Mouse (Mus musculus): ENCODE measurements around the gene Trim31. TPM values are rescaled to one million over a fixed set of nuclear protein-coding genes. Genes with fewer than 3 reads are reported as not detected.

The Trim31 gene
- polyA plus RNA-seq, 1 experiment from 2014 or later: not detected

GRCm38 (mm10) chr17:36903651-36904050 lies 5.7 kb downstream of the Trim31 start:
- DNase-seq (ENCODE audit: low spot score) (no peak), ATAC-seq (replicated peaks; ENCODE audit: low FRiP score) (no peak)
- Histone ChIP-seq H3K36me3 (ENCODE audit: control insufficient read depth, insufficient read depth, low read length) (no peaks in the 10 kb centered on the region), H3K4me2 (ENCODE audit: low read depth, low read length, severe bottlenecking) (no peak overlapping the region), H3K9me3 (ENCODE audit: control insufficient read depth, low read length) (no peaks in the 10 kb centered on the region), H3K27me3 (ENCODE audit: control insufficient read depth, insufficient read depth, low read length) (no peaks in the 10 kb centered on the region), H3K9ac (ENCODE audit: low read length) (no peak overlapping the region), H3K4me1 (replicated peaks; ENCODE audit: control insufficient read depth, insufficient read depth, low read length) (no peaks in the 10 kb centered on the region), H3K4me3 (ENCODE audit: low read depth, low read length) (no peak overlapping the region), H3K27ac (ENCODE audit: low read depth, low read length) (no peak overlapping the region)
- 77% methylated on average over 3 of the region's 3 CpGs for WGBS

GRCm38 (mm10) chr17:36908235-36908634 lies 10.3 kb downstream of the Trim31 start:
- no peaks in the 10 kb centered on the region for H3K4me1 ChIP-seq (replicated peaks; ENCODE audit: control insufficient read depth, insufficient read depth, low read length)
- H3K9ac ChIP-seq (ENCODE audit: low read length): no peak overlapping the region
- ATAC-seq (replicated peaks; ENCODE audit: low FRiP score): no peak
- H3K27ac ChIP-seq (ENCODE audit: low read depth, low read length): no peak overlapping the region
- H3K36me3 ChIP-seq (ENCODE audit: control insufficient read depth, insufficient read depth, low read length): no peaks in the 10 kb centered on the region
- no peaks in the 10 kb centered on the region for H3K9me3 ChIP-seq (ENCODE audit: control insufficient read depth, low read length)
- DNase-seq (ENCODE audit: low spot score): no peak
- no peak overlapping the region for H3K4me3 ChIP-seq (ENCODE audit: low read depth, low read length)
- no peaks in the 10 kb centered on the region for H3K27me3 ChIP-seq (ENCODE audit: control insufficient read depth, insufficient read depth, low read length)
- no peak overlapping the region for H3K4me2 ChIP-seq (ENCODE audit: low read depth, low read length, severe bottlenecking)
- 39% methylated on average over 1 of the region's 1 CpGs for whole genome bisulfite sequencing

DNA sequence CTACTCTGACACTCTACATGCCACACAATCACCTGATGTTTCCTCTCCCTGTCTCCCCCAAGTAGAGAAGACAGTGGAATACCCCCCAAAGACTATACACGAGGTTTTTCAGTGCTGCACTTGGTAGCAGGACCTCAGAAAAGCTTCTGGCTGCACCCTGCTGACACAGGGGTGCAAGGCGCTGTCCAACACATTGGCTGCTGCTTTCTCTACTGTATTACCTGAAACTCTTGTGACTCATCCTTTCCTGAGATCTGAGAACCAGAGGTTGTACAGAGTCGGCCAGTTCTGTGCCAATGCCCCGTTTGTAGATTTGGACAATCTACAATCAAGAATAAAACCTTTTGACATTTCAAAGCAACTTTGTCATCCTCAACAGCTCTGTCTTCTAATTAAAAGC lies 11.9 kb downstream of the Trim31 start:
- Histone ChIP-seq H3K9ac (ENCODE audit: low read length) (no peak overlapping the region), H3K4me1 (replicated peaks; ENCODE audit: control insufficient read depth, insufficient read depth, low read length) (no peaks in the 10 kb centered on the region), H3K4me2 (ENCODE audit: low read depth, low read length, severe bottlenecking) (no peak overlapping the region), H3K27me3 (ENCODE audit: control insufficient read depth, insufficient read depth, low read length) (no peaks in the 10 kb centered on the region), H3K4me3 (ENCODE audit: low read depth, low read length) (no peak overlapping the region), H3K9me3 (ENCODE audit: control insufficient read depth, low read length) (no peaks in the 10 kb centered on the region), H3K27ac (ENCODE audit: low read depth, low read length) (no peak overlapping the region), H3K36me3 (ENCODE audit: control insufficient read depth, insufficient read depth, low read length) (no peaks in the 10 kb centered on the region)
- 57% methylated on average over 4 of the region's 4 CpGs for WGBS
- DNase-seq (ENCODE audit: low spot score): no peak
- ATAC-seq (replicated peaks; ENCODE audit: low FRiP score): no peak

- 74% methylated on average over 2 of the region's 2 CpGs for WGBS
Observed at GRCm38 (mm10) chr17:36912031-36912430, 14.1 kb downstream of the Trim31 start.

GRCm38 (mm10) chr17:36914108-36914507 lies 16.2 kb downstream of the Trim31 start:
- no peak overlapping the region for H3K4me2 ChIP-seq (ENCODE audit: low read depth, low read length, severe bottlenecking)
- H3K27ac ChIP-seq (ENCODE audit: low read depth, low read length): no peak overlapping the region
- ATAC-seq (replicated peaks; ENCODE audit: low FRiP score): 0 out of 2 replicates have a peak, but pooled peaks have one; percentile 56
- H3K4me3 ChIP-seq (ENCODE audit: low read depth, low read length): no peak overlapping the region
- WGBS: 11% methylated on average over 2 of the region's 2 CpGs
- peak; percentile 82 for DNase-seq (ENCODE audit: low spot score)
- H3K9ac ChIP-seq (ENCODE audit: low read length): no peak overlapping the region
- H3K36me3 ChIP-seq (ENCODE audit: control insufficient read depth, insufficient read depth, low read length): no peaks in the 10 kb centered on the region
- no peaks in the 10 kb centered on the region for H3K9me3 ChIP-seq (ENCODE audit: control insufficient read depth, low read length)
- no peaks in the 10 kb centered on the region for H3K4me1 ChIP-seq (replicated peaks; ENCODE audit: control insufficient read depth, insufficient read depth, low read length)
- H3K27me3 ChIP-seq (ENCODE audit: control insufficient read depth, insufficient read depth, low read length): no peaks in the 10 kb centered on the region

More at GRCm38 (mm10) chr17:36912031-36912430, 14.1 kb downstream of the Trim31 start:
- no peak overlapping the region for H3K4me3 ChIP-seq (ENCODE audit: low read depth, low read length)
- no peak overlapping the region for H3K27ac ChIP-seq (ENCODE audit: low read depth, low read length)
- DNase-seq (ENCODE audit: low spot score): no peak
- H3K36me3 ChIP-seq (ENCODE audit: control insufficient read depth, insufficient read depth, low read length): no peaks in the 10 kb centered on the region
- H3K4me2 ChIP-seq (ENCODE audit: low read depth, low read length, severe bottlenecking): no peak overlapping the region
- no peaks in the 10 kb centered on the region for H3K27me3 ChIP-seq (ENCODE audit: control insufficient read depth, insufficient read depth, low read length)
- H3K4me1 ChIP-seq (replicated peaks; ENCODE audit: control insufficient read depth, insufficient read depth, low read length): no peaks in the 10 kb centered on the region
- no peak overlapping the region for H3K9ac ChIP-seq (ENCODE audit: low read length)
- ATAC-seq (replicated peaks; ENCODE audit: low FRiP score): no peak
- no peaks in the 10 kb centered on the region for H3K9me3 ChIP-seq (ENCODE audit: control insufficient read depth, low read length)

GRCm38 (mm10) chr17:36915076-36915475 lies 17.2 kb downstream of the Trim31 start:
- DNase-seq (ENCODE audit: low spot score): peak; percentile 72
- WGBS: 15% methylated on average over 9 of the region's 9 CpGs
- Histone ChIP-seq H3K9ac (ENCODE audit: low read length) (no peak overlapping the region), H3K4me1 (replicated peaks; ENCODE audit: control insufficient read depth, insufficient read depth, low read length) (no peaks in the 10 kb centered on the region), H3K4me3 (ENCODE audit: low read depth, low read length) (no peak overlapping the region), H3K27me3 (ENCODE audit: control insufficient read depth, insufficient read depth, low read length) (no peaks in the 10 kb centered on the region), H3K4me2 (ENCODE audit: low read depth, low read length, severe bottlenecking) (no peak overlapping the region), H3K27ac (ENCODE audit: low read depth, low read length) (no peak overlapping the region), H3K9me3 (ENCODE audit: control insufficient read depth, low read length) (no peaks in the 10 kb centered on the region), H3K36me3 (ENCODE audit: control insufficient read depth, insufficient read depth, low read length) (no peaks in the 10 kb centered on the region)
- 0 out of 2 replicates have a peak, but pooled peaks have one; percentile 55 for ATAC-seq (replicated peaks; ENCODE audit: low FRiP score)

DNA sequence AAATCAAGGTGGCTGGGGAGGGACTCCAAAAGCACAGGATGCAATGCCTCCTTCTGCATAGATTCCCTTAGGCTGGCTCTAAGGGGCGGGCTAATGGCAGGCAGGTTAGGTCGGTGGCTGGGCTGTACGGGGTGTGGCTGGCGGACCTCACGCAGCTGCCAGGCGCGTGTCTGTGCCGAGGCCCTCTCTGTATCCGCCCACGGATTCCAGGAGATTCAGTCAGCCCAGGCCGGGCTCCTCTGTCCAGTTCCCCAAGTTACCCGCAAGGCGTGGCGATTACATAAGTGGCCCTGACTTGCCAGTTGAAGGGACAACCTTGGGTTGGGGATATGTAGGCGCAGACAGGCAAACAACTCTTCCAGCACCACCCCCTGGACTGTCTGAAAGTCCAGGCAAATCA lies 22.3 kb downstream of the Trim31 start:
- H3K4me1 ChIP-seq (replicated peaks; ENCODE audit: control insufficient read depth, insufficient read depth, low read length): no peaks in the 10 kb centered on the region
- H3K27ac ChIP-seq (ENCODE audit: low read depth, low read length): no peak overlapping the region
- H3K9ac ChIP-seq (ENCODE audit: low read length): no peak overlapping the region
- DNase-seq (ENCODE audit: low spot score): no peak
- ATAC-seq (replicated peaks; ENCODE audit: low FRiP score): no peak
- no peaks in the 10 kb centered on the region for H3K36me3 ChIP-seq (ENCODE audit: control insufficient read depth, insufficient read depth, low read length)
- no peak overlapping the region for H3K4me2 ChIP-seq (ENCODE audit: low read depth, low read length, severe bottlenecking)
- no peaks in the 10 kb centered on the region for H3K9me3 ChIP-seq (ENCODE audit: control insufficient read depth, low read length)
- WGBS: 51% methylated on average over 15 of the region's 15 CpGs
- H3K4me3 ChIP-seq (ENCODE audit: low read depth, low read length): no peak overlapping the region
- H3K27me3 ChIP-seq (ENCODE audit: control insufficient read depth, insufficient read depth, low read length): no peaks in the 10 kb centered on the region

- Histone ChIP-seq H3K4me2 (ENCODE audit: low read depth, low read length, severe bottlenecking) (no peak overlapping the region), H3K9me3 (ENCODE audit: control insufficient read depth, low read length) (no peaks in the 10 kb centered on the region), H3K4me3 (ENCODE audit: low read depth, low read length) (no peak overlapping the region), H3K4me1 (replicated peaks; ENCODE audit: control insufficient read depth, insufficient read depth, low read length) (no peaks in the 10 kb centered on the region), H3K36me3 (ENCODE audit: control insufficient read depth, insufficient read depth, low read length) (no peaks in the 10 kb centered on the region), H3K27me3 (ENCODE audit: control insufficient read depth, insufficient read depth, low read length) (no peaks in the 10 kb centered on the region), H3K27ac (ENCODE audit: low read depth, low read length) (no peak overlapping the region), H3K9ac (ENCODE audit: low read length) (no peak overlapping the region)
- 87% methylated on average over 4 of the region's 4 CpGs for WGBS
- DNase-seq (ENCODE audit: low spot score) (no peak), ATAC-seq (replicated peaks; ENCODE audit: low FRiP score) (no peak)
Observed at GRCm38 (mm10) chr17:36922715-36923114, 24.8 kb downstream of the Trim31 start.

GRCm38 (mm10) chr17:36923491-36923890 lies 25.6 kb downstream of the Trim31 start:
- Histone ChIP-seq H3K27me3 (ENCODE audit: control insufficient read depth, insufficient read depth, low read length) (no peaks in the 10 kb centered on the region), H3K4me1 (replicated peaks; ENCODE audit: control insufficient read depth, insufficient read depth, low read length) (no peaks in the 10 kb centered on the region), H3K9ac (ENCODE audit: low read length) (no peak overlapping the region), H3K4me2 (ENCODE audit: low read depth, low read length, severe bottlenecking) (no peak overlapping the region), H3K4me3 (ENCODE audit: low read depth, low read length) (no peak overlapping the region), H3K9me3 (ENCODE audit: control insufficient read depth, low read length) (no peaks in the 10 kb centered on the region), H3K36me3 (ENCODE audit: control insufficient read depth, insufficient read depth, low read length) (no peaks in the 10 kb centered on the region), H3K27ac (ENCODE audit: low read depth, low read length) (no peak overlapping the region)
- 77% methylated on average over 4 of the region's 4 CpGs for WGBS
- ATAC-seq (replicated peaks; ENCODE audit: low FRiP score): no peak
- DNase-seq (ENCODE audit: low spot score): no peak
